Mouse (Mus musculus) forebrain, embryonic 14.5 days (tissue): ENCODE data around the gene Zmiz2. TPM values are rescaled to one million over a fixed set of nuclear protein-coding genes. Genes with fewer than 3 reads are reported as not detected.
"Not testable (repeated sequence)": the region's sequence is repeated elsewhere in the genome, so short reads cannot be mapped to it uniquely, and the experiment has no call there.

Experiments
- ATAC-seq: fragments of 200-750 bp; cut with Nextera tagmentation; 2 replicates; pipeline ENCODE4 v1.8.0; 2017; ENCODE audit warnings: mild to moderate bottlenecking, moderate library complexity
- DNase-seq: peaks from one replicate; pipeline ENCODE4 v3.0.0-alpha.2; 2015; ENCODE audit warnings: low spot score
- H3K27ac ChIP-seq: fragments of 300-500 bp; sonication (generic); 2 replicates; pipeline ENCODE4 v1.5.1; 2014; ENCODE audit warnings: low read depth, mild to moderate bottlenecking, control low read depth, low read length, moderate library complexity
- H3K27me3 ChIP-seq: fragments of 300-500 bp; sonication (generic); replicated peaks from 2 replicates; pipeline ENCODE4 v1.6.1; 2014; ENCODE audit warnings: low read length, control low read depth, mixed read lengths; ENCODE audit not compliant: control insufficient read depth, insufficient read depth
- H3K36me3 ChIP-seq: fragments of 300-500 bp; sonication (generic); 2 replicates; pipeline ENCODE4 v1.6.1; 2014; ENCODE audit warnings: low read length, control low read depth; ENCODE audit not compliant: control insufficient read depth, insufficient read depth
- H3K4me1 ChIP-seq: fragments of 300-500 bp; sonication (generic); 2 replicates; pipeline ENCODE4 v1.6.1; 2014; ENCODE audit warnings: antibody characterized with exemption, low read length, control low read depth; ENCODE audit not compliant: control insufficient read depth, insufficient read depth
- H3K4me2 ChIP-seq: fragments of 300-500 bp; sonication (generic); 2 replicates; pipeline ENCODE4 v1.6.1; 2014; ENCODE audit warnings: mild to moderate bottlenecking, control low read depth, low read length
- H3K4me3 ChIP-seq: fragments of 300-500 bp; sonication (generic); 2 replicates; pipeline ENCODE4 v1.5.1; 2014; ENCODE audit warnings: low read depth, low read length, control low read depth
- H3K9ac ChIP-seq: fragments of 300-500 bp; sonication (generic); 2 replicates; pipeline ENCODE4 v1.6.1; 2014; ENCODE audit warnings: mild to moderate bottlenecking, low read length, control low read depth, moderate library complexity
- H3K9me3 ChIP-seq: fragments of 300-500 bp; sonication (generic); replicated peaks from 2 replicates; pipeline ENCODE4 v1.6.1; 2016; ENCODE audit warnings: low read length, control low read depth, mixed read lengths; ENCODE audit not compliant: control insufficient read depth
- WGBS: fragments of 180-500 bp; shearing (Covaris S2); extraction: QIAGEN DNeasy Blood & Tissue Kit; methylation state at CpG from one replicate; pipeline ENCODE4 v1.1.7; 2014; 5-methylcytosine and 5-hydroxymethylcytosine counted together
- polyA plus RNA-seq: library from polyadenylated mRNA; unstranded; fragments of >200 nt; fragmentation: Nextera tagmentation; extraction: Ambion mirVana; gene quantifications from 2 replicates; pipeline ENCODE4 v1.2.1, GENCODE M21; 2014

The Zmiz2 gene
- polyA plus RNA-seq, 1 experiment from 2014 or later, result 28.6 TPM

DNA sequence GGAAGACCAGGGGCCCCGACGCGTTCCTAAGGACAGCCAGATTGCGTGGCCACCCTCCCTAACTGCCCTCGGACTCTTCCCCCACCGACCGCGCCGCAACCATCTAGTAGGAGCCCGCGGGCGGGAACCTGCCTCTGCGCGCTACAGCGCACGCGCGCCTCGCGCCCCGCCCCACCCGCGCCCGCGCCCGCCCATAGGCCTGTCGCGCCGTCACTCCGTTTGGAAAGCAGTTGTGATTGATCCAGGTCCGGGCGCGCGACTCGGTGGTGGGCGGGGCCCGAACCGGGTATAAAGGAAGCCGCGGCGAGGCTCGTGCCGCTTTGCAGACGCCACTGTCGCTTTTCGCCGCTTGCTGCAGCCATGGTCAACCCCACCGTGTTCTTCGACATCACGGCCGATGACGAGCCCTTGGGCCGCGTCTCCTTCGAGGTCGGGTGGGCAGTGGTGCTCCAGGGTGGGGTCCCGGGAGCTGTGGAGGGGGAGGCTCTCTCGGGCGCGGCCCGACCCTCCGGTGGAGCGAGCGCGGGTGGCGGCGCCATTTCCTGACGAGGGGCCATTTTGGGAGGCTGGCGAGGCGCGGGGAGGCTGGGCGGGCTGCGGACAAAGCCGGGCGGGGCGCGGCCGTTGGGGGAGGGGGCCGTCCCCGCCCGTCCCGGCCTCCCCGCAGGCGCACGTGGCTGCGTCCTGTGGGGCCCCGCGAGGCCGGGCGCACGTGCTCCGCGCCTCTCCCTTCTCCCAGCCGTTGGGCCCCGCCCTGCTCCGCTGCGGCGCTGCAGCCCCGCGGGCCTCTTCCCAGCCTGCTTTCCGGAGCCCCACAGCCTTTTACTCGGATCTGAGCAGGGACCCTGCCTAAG is 26.9 kb downstream of the Zmiz2 start:
- Histone ChIP-seq H3K27ac (peak overlapping the region; percentile 96), H3K4me1 (peaks cover 15% of the 10 kb centered on the region), H3K4me3 (peak overlapping the region; percentile 86), H3K4me2 (peak overlapping the region; percentile 66), H3K36me3 (peaks cover 24% of the 10 kb centered on the region), H3K9me3 (no peaks in the 10 kb centered on the region), H3K9ac (peak overlapping the region; percentile 96), H3K27me3 (no peaks in the 10 kb centered on the region)
- DNase-seq (peak; percentile 96), ATAC-seq (peak; percentile 95)
- under 1% methylated on average over 69 of the region's 102 CpGs for WGBS

DNA sequence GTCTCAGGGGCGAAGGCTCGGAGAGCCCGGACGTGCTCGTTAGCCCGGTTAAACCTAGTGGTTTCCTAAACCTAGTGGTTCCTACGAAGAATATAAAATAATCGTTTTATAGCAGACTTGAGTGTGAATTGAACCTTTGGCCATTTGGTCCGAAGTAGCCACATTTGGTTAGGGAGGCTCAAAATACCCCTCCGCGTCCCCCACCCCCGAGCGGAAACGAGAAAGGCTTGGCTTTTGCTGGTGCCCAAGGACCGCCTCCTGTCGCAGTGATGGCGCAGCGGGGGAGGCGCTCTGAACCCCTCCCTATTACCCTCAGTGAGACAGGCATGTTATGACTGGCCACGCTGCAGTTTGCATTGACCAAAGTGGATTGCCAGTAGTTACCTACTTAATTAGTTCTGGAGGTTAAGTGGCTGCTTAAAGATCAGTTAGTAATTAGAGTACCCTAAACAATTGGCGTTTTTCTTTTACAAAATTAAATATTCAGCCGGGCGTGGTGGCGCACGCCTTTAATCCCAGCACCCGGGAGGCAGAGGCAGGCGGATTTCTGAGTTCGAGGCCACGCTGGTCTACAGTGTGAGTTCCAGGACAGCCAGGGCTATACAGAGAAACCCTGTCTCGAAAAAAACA is 27.6 kb downstream of the Zmiz2 start:
- peak overlapping the region; percentile 96 for H3K9ac ChIP-seq
- H3K36me3 ChIP-seq, result peaks cover 29% of the 10 kb centered on the region
- no peaks in the 10 kb centered on the region for H3K9me3 ChIP-seq
- peak; percentile 87 for DNase-seq
- H3K27ac ChIP-seq, result peak overlapping the region; percentile 96
- ATAC-seq, result peak; percentile 69
- peaks cover 15% of the 10 kb centered on the region for H3K4me1 ChIP-seq
- peak overlapping the region; percentile 66 for H3K4me2 ChIP-seq
- H3K4me3 ChIP-seq, result peak overlapping the region; percentile 86
- no peaks in the 10 kb centered on the region for H3K27me3 ChIP-seq
- WGBS, result under 1% methylated on average over 30 of the region's 30 CpGs

- Histone ChIP-seq H3K27ac (no peak overlapping the region), H3K9ac (peak overlapping the region; percentile 96; the same call in 1 of the 2 replicates)
- WGBS, result 45% methylated on average over 2 of the region's 2 CpGs
These were observed 28.2 kb downstream of the Zmiz2 start for GRCm38 (mm10) chr11:6417069-6417468.

DNA sequence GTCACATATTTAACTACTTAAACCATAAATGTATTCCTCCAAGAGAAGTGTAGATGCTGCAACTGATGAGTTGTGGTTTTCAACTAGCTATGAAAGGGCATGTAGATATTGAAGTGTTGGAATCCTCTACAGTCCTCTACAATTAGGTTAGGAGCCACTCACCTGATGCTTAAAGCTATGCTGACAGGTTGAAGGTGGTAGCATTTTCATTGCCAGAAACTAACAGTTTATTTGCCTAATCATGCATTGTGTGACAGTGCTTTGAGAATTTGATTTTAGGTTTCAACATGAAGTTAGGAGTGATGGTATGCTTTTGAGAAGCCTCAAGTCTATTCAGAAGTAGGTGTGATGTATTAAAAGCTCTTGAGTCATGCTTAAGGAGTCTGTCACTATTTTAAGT is 28.6 kb downstream of the Zmiz2 start:
- no peak for ATAC-seq
- Histone ChIP-seq H3K9ac (peak overlapping the region; percentile 0; the same call in 1 of the 2 replicates), H3K27ac (no peak overlapping the region)

More at GRCm38 (mm10) chr11:6417069-6417468, 28.2 kb downstream of the Zmiz2 start:
- peak overlapping the region; percentile 66 for H3K4me2 ChIP-seq
- peak overlapping the region; percentile 86 for H3K4me3 ChIP-seq
- DNase-seq (no peak), ATAC-seq (no peak)
- peaks cover 34% of the 10 kb centered on the region for H3K36me3 ChIP-seq
- H3K4me1 ChIP-seq, result peaks cover 15% of the 10 kb centered on the region
- no peaks in the 10 kb centered on the region for H3K27me3 ChIP-seq
- H3K9me3 ChIP-seq, result no peaks in the 10 kb centered on the region

GRCm38 (mm10) chr11:6418751-6419150 is 29.9 kb downstream of the Zmiz2 start:
- Histone ChIP-seq H3K4me1 (peaks cover 15% of the 10 kb centered on the region), H3K27ac (no peak overlapping the region), H3K4me3 (no peak overlapping the region), H3K27me3 (no peaks in the 10 kb centered on the region), H3K9me3 (no peaks in the 10 kb centered on the region), H3K36me3 (peaks cover 46% of the 10 kb centered on the region), H3K9ac (no peak overlapping the region), H3K4me2 (0 out of 2 replicates have a peak overlapping the region, but pooled peaks have one; percentile 16)
- DNase-seq (no peak), ATAC-seq (no peak)
- WGBS, result 85% methylated on average over 5 of the region's 5 CpGs

More for the DNA sequence above, 28.6 kb downstream of the Zmiz2 start:
- peaks cover 39% of the 10 kb centered on the region for H3K36me3 ChIP-seq
- H3K4me2 ChIP-seq, result peak overlapping the region; percentile 66
- no peaks in the 10 kb centered on the region for H3K9me3 ChIP-seq
- DNase-seq, result no peak
- H3K4me1 ChIP-seq, result peaks cover 15% of the 10 kb centered on the region
- H3K4me3 ChIP-seq, result peak overlapping the region; percentile 86
- H3K27me3 ChIP-seq, result no peaks in the 10 kb centered on the region

- H3K27me3 ChIP-seq, ATAC-seq, H3K4me2 ChIP-seq, H3K9ac ChIP-seq, H3K27ac ChIP-seq, H3K9me3 ChIP-seq, DNase-seq, H3K4me3 ChIP-seq: not testable (repeated sequence)
- Histone ChIP-seq H3K4me1 (peaks cover 15% of the 10 kb centered on the region), H3K36me3 (peaks cover 49% of the 10 kb centered on the region)
- 50% methylated on average over 4 of the region's 4 CpGs for WGBS
These were observed 30.3 kb downstream of the Zmiz2 start for GRCm38 (mm10) chr11:6419156-6419555.

- ATAC-seq, result no peak
- Histone ChIP-seq H3K27ac (no peak overlapping the region), H3K4me3 (no peak overlapping the region), H3K9me3 (no peaks in the 10 kb centered on the region), H3K9ac (no peak overlapping the region), H3K27me3 (no peaks in the 10 kb centered on the region), H3K4me2 (no peak overlapping the region), H3K36me3 (peaks cover 58% of the 10 kb centered on the region), H3K4me1 (peaks cover 11% of the 10 kb centered on the region)
- DNase-seq, result no peak
- 15% methylated on average over 1 of the region's 1 CpGs for WGBS
These were observed 31.4 kb downstream of the Zmiz2 start for GRCm38 (mm10) chr11:6420283-6420703.

GRCm38 (mm10) chr11:6420722-6421350 is 32.0 kb downstream of the Zmiz2 start:
- Histone ChIP-seq H3K9ac (no peak overlapping the region), H3K27me3 (no peaks in the 10 kb centered on the region), H3K4me1 (peaks cover 11% of the 10 kb centered on the region), H3K4me3 (no peak overlapping the region), H3K27ac (no peak overlapping the region), H3K4me2 (no peak overlapping the region), H3K9me3 (no peaks in the 10 kb centered on the region), H3K36me3 (peaks cover 61% of the 10 kb centered on the region)
- DNase-seq (no peak), ATAC-seq (no peak)
- WGBS, result 71% methylated on average over 2 of the region's 2 CpGs
